Mouse (Mus musculus): ENCODE measurements around the gene Lrrc4c. TPM values are rescaled to one million over a fixed set of nuclear protein-coding genes. Genes with fewer than 3 reads are reported as not detected.

The Lrrc4c gene
- polyA plus RNA-seq, 1 experiment from 2014 or later, result 34.9 TPM

DNA sequence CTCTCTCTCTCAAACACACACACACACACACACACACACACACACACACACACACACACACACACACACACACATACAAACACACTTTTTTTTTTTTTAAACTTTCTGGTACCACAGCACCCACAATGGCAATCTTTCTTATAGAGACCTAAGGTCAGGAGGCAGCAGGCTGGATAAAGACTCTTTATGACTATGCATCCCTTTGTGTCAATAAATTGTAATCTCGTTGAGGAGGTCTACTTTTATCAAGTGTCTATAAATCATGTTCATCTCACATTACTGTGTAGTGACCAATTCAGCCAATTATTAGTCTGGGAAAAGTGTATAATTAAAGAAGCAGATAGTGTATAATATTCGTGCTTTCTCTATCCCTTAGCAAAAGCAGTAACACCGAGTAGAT is 1286.2 kb downstream of the Lrrc4c start:
- Histone ChIP-seq H3K27ac (0 out of 2 replicates have a peak overlapping the region, but pooled peaks have one; percentile 20), H3K9me3 (ENCODE audit: control insufficient read depth, low read length) (no peaks in the 10 kb centered on the region), H3K27me3 (ENCODE audit: control insufficient read depth, insufficient read depth, low read length) (no peaks in the 10 kb centered on the region), H3K4me2 (replicated peaks) (no peak overlapping the region), H3K4me3 (replicated peaks; ENCODE audit: low read length) (no peak overlapping the region), H3K9ac (no peak overlapping the region), H3K36me3 (replicated peaks; ENCODE audit: control insufficient read depth, insufficient read depth) (no peaks in the 10 kb centered on the region), H3K4me1 (replicated peaks; ENCODE audit: control insufficient read depth, insufficient read depth, low read length) (peaks cover 16% of the 10 kb centered on the region)
- ATAC-seq (ENCODE audit: low FRiP score) (no peak), DNase-seq (ENCODE audit: low spot score) (no peak)
- WGBS, result 40% methylated on average over 3 of the region's 3 CpGs

DNA sequence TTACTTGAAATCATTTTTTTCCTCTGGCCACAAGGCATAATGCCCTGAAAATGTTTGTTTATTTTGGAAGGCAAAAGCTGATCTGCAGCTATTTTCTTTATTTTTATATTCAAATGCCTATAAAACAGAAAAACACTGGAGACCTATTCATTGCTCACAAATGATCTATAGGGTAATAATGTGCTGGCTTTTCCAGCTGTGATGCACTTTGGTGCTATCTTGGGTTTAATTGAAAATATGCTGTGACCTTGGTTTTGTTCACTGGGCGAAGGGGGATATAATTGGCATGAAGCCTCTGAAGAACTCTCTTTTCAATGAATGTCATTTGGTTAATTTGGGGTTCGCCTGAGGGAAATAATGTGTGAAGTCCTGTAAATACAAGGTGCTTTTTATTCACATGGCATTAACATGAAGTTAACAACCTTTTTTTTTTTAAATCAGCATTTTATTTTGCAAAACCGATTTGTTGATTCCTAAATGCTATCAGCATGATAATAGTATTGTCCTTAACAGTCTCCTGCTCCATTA is 1286.8 kb downstream of the Lrrc4c start:
- H3K36me3 ChIP-seq (replicated peaks; ENCODE audit: control insufficient read depth, insufficient read depth), result no peaks in the 10 kb centered on the region
- peaks cover 16% of the 10 kb centered on the region for H3K4me1 ChIP-seq (replicated peaks; ENCODE audit: control insufficient read depth, insufficient read depth, low read length)
- DNase-seq (ENCODE audit: low spot score) (no peak), ATAC-seq (ENCODE audit: low FRiP score) (0 out of 2 replicates have a peak, but pooled peaks have one; percentile 51)
- H3K9me3 ChIP-seq (ENCODE audit: control insufficient read depth, low read length), result no peaks in the 10 kb centered on the region
- no peaks in the 10 kb centered on the region for H3K27me3 ChIP-seq (ENCODE audit: control insufficient read depth, insufficient read depth, low read length)
- H3K9ac ChIP-seq, result no peak overlapping the region
- 21% methylated on average over 3 of the region's 3 CpGs for WGBS
- H3K4me3 ChIP-seq (replicated peaks; ENCODE audit: low read length), result no peak overlapping the region
- peak overlapping the region; percentile 20; the same call in 1 of the 2 replicates for H3K27ac ChIP-seq
- H3K4me2 ChIP-seq (replicated peaks), result no peak overlapping the region

DNA sequence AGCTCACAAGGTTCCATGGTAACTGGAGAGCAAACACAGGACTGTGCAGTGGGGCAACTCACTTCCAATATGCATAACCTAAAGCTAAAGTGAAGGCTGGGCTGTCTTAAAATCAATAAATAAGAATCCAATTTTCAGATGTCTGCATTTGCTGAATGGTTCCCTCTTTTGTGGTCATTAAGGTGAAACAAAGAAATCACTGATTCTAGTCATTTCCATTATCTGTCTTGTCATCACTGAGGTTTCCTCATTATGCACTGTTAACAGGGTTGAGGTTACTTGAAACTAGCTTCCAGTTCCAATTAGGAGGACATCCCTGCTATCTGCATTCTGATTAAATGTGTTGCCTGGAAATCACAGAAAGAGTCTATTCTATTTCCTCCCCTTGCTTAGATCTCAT is 1291.5 kb downstream of the Lrrc4c start:
- no peak overlapping the region for H3K9ac ChIP-seq
- H3K9me3 ChIP-seq (ENCODE audit: control insufficient read depth, low read length), result no peaks in the 10 kb centered on the region
- ATAC-seq (ENCODE audit: low FRiP score) (no peak), DNase-seq (ENCODE audit: low spot score) (no peak)
- no peak overlapping the region for H3K27ac ChIP-seq
- peaks cover 9% of the 10 kb centered on the region for H3K4me1 ChIP-seq (replicated peaks; ENCODE audit: control insufficient read depth, insufficient read depth, low read length)
- no peaks in the 10 kb centered on the region for H3K27me3 ChIP-seq (ENCODE audit: control insufficient read depth, insufficient read depth, low read length)
- no peaks in the 10 kb centered on the region for H3K36me3 ChIP-seq (replicated peaks; ENCODE audit: control insufficient read depth, insufficient read depth)
- no peak overlapping the region for H3K4me2 ChIP-seq (replicated peaks)
- H3K4me3 ChIP-seq (replicated peaks; ENCODE audit: low read length), result no peak overlapping the region

DNA sequence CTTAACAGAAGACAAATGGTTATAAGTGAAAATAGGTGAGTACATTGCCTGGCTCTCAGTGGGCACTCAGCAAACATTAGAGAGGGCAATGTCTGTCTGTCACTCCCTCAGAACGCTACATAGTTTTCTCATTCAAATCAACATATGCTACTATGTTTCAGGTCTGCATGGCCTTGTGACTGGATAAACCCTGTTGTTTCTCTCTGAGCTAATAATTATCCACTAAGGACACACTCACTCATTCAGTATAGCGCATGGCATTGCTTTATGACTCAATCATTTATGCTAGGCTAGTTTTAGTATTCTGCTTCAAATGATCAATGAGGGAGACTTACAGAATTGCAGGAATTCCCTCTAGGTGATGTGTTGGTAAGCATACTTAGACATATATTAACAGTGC is 1292.6 kb downstream of the Lrrc4c start:
- no peaks in the 10 kb centered on the region for H3K4me1 ChIP-seq (replicated peaks; ENCODE audit: control insufficient read depth, insufficient read depth, low read length)
- H3K27ac ChIP-seq, result no peak overlapping the region
- H3K9ac ChIP-seq, result no peak overlapping the region
- no peak for ATAC-seq (ENCODE audit: low FRiP score)
- no peak overlapping the region for H3K4me2 ChIP-seq (replicated peaks)
- 67% methylated on average over 2 of the region's 2 CpGs for WGBS
- H3K36me3 ChIP-seq (replicated peaks; ENCODE audit: control insufficient read depth, insufficient read depth), result no peaks in the 10 kb centered on the region
- no peaks in the 10 kb centered on the region for H3K9me3 ChIP-seq (ENCODE audit: control insufficient read depth, low read length)
- no peaks in the 10 kb centered on the region for H3K27me3 ChIP-seq (ENCODE audit: control insufficient read depth, insufficient read depth, low read length)
- no peak overlapping the region for H3K4me3 ChIP-seq (replicated peaks; ENCODE audit: low read length)
- no peak for DNase-seq (ENCODE audit: low spot score)

DNA sequence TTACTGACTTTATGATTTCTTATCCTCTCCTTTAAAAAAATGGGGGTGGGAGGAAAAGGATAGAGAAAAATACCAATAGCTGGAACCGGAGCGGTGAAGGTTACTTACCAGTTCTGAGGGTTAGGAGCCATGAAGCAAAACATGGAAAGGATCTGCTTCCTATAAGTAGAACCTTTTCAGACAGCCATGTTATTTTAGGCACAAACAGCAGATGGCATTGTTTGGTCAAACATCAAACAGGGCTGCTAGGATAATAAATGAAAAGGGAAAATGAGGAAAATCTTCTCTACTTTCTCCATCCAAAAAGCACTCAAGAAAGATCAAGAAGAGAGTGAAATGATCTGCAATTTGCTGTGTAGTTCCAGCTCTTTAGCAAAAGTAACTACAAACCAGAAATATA is 1296.8 kb downstream of the Lrrc4c start:
- Histone ChIP-seq H3K36me3 (replicated peaks; ENCODE audit: control insufficient read depth, insufficient read depth) (no peaks in the 10 kb centered on the region), H3K9me3 (ENCODE audit: control insufficient read depth, low read length) (peaks cover 2% of the 10 kb centered on the region), H3K9ac (no peak overlapping the region), H3K4me3 (replicated peaks; ENCODE audit: low read length) (no peak overlapping the region), H3K27me3 (ENCODE audit: control insufficient read depth, insufficient read depth, low read length) (no peaks in the 10 kb centered on the region), H3K4me2 (replicated peaks) (no peak overlapping the region), H3K27ac (no peak overlapping the region), H3K4me1 (replicated peaks; ENCODE audit: control insufficient read depth, insufficient read depth, low read length) (no peaks in the 10 kb centered on the region)
- ATAC-seq (ENCODE audit: low FRiP score) (no peak), DNase-seq (ENCODE audit: low spot score) (peak; percentile 69)
- WGBS, result 88% methylated on average over 2 of the region's 2 CpGs

DNA sequence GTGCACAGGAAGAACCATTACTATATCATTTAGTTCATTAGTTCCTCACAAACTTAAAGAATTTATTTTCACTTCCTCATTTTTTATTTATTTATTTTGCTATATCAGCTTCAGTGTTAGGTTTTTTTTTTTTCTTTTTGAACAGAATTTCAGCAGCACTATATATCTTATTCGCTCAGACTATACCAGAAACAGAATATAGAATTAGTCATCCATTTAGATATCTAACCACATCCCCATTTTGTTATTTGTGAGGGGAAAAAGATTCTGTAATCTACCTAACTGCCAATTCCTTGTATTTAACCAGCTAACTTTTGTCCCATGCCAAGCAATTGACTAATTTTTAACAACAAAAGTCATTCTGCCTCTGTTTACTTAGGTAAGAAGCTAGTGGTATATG is 1300.6 kb downstream of the Lrrc4c start:
- 97% methylated on average over 1 of the region's 1 CpGs for WGBS
- H3K9ac ChIP-seq, result no peak overlapping the region
- no peak overlapping the region for H3K4me2 ChIP-seq (replicated peaks)
- H3K9me3 ChIP-seq (ENCODE audit: control insufficient read depth, low read length), result peaks cover 8% of the 10 kb centered on the region
- H3K27ac ChIP-seq, result no peak overlapping the region
- H3K36me3 ChIP-seq (replicated peaks; ENCODE audit: control insufficient read depth, insufficient read depth), result no peaks in the 10 kb centered on the region
- no peaks in the 10 kb centered on the region for H3K27me3 ChIP-seq (ENCODE audit: control insufficient read depth, insufficient read depth, low read length)
- H3K4me3 ChIP-seq (replicated peaks; ENCODE audit: low read length), result no peak overlapping the region
- ATAC-seq (ENCODE audit: low FRiP score) (no peak), DNase-seq (ENCODE audit: low spot score) (no peak)
- no peaks in the 10 kb centered on the region for H3K4me1 ChIP-seq (replicated peaks; ENCODE audit: control insufficient read depth, insufficient read depth, low read length)

DNA sequence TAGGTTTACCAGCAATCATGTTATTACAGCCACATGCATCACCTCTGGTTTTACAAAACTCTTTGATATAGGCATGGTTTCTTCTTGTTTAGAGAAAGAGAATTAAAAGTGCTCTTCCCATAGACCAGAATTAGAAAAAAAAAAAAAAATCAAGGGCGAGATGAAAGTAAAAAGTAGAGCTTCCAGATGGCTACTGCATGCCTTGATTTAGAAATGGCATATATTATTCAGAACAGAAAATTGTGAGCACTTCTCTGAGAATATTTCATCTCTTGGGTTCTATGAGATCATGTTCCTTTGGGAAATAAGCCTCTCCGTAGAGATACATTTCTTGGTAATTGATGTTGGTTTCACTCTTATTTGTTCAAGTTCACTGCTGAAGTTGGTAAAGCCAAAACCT is 1322.0 kb downstream of the Lrrc4c start:
- H3K4me3 ChIP-seq (replicated peaks; ENCODE audit: low read length), result no peak overlapping the region
- H3K4me2 ChIP-seq (replicated peaks), result no peak overlapping the region
- H3K36me3 ChIP-seq (replicated peaks; ENCODE audit: control insufficient read depth, insufficient read depth), result no peaks in the 10 kb centered on the region
- no peaks in the 10 kb centered on the region for H3K9me3 ChIP-seq (ENCODE audit: control insufficient read depth, low read length)
- 86% methylated on average over 2 of the region's 2 CpGs for WGBS
- no peak overlapping the region for H3K27ac ChIP-seq
- H3K4me1 ChIP-seq (replicated peaks; ENCODE audit: control insufficient read depth, insufficient read depth, low read length), result no peaks in the 10 kb centered on the region
- no peaks in the 10 kb centered on the region for H3K27me3 ChIP-seq (ENCODE audit: control insufficient read depth, insufficient read depth, low read length)
- ATAC-seq (ENCODE audit: low FRiP score) (no peak), DNase-seq (ENCODE audit: low spot score) (no peak)
- H3K9ac ChIP-seq, result no peak overlapping the region

DNA sequence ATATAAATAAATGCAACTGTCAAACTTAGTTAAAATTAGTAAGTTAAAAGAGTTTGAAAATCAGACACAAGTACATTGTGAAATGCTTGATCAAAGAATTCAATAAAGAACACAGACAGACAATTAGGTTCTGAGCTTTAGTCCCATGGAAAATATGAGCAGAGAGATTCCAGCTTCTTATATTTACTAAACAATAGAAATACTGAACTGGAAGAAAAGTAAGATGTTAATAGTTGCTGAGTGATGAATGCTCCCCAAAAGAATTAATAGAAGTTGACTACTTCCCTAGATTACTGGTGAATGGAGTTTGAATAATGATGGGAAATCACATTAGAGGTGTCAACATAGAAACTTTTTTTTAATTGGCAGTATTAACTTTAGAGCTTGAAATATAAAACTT is 1323.7 kb downstream of the Lrrc4c start:
- DNase-seq (ENCODE audit: low spot score) (no peak), ATAC-seq (ENCODE audit: low FRiP score) (no peak)
- Histone ChIP-seq H3K4me3 (replicated peaks; ENCODE audit: low read length) (no peak overlapping the region), H3K4me2 (replicated peaks) (no peak overlapping the region), H3K4me1 (replicated peaks; ENCODE audit: control insufficient read depth, insufficient read depth, low read length) (no peaks in the 10 kb centered on the region), H3K36me3 (replicated peaks; ENCODE audit: control insufficient read depth, insufficient read depth) (no peaks in the 10 kb centered on the region), H3K9me3 (ENCODE audit: control insufficient read depth, low read length) (peaks cover 5% of the 10 kb centered on the region), H3K9ac (no peak overlapping the region), H3K27me3 (ENCODE audit: control insufficient read depth, insufficient read depth, low read length) (no peaks in the 10 kb centered on the region), H3K27ac (no peak overlapping the region)

DNA sequence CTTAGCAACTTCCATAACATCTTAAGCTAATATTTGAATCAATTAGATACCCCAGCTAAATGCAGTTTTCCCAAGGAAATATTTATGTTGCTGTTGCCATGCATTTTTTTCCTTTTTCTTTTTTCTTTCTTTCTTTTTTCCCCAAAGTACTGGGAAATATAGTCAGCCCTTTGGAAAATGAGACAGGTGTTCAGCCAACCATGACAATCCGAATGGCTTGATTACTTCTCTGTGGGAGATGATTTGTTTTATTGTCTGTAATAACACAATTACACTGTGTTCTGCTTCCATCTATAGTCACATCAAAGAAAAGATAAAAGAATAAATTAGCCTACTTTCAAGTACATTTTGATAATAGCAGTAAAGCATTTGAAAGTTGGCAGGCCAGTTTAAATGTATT is 1334.7 kb downstream of the Lrrc4c start:
- Histone ChIP-seq H3K27me3 (ENCODE audit: control insufficient read depth, insufficient read depth, low read length) (no peaks in the 10 kb centered on the region), H3K4me1 (replicated peaks; ENCODE audit: control insufficient read depth, insufficient read depth, low read length) (no peaks in the 10 kb centered on the region), H3K9me3 (ENCODE audit: control insufficient read depth, low read length) (0 out of 2 replicates have a peak, but pooled peaks cover 5% of the 10 kb centered on the region), H3K4me3 (replicated peaks; ENCODE audit: low read length) (no peak overlapping the region), H3K36me3 (replicated peaks; ENCODE audit: control insufficient read depth, insufficient read depth) (no peaks in the 10 kb centered on the region), H3K4me2 (replicated peaks) (no peak overlapping the region), H3K27ac (no peak overlapping the region), H3K9ac (no peak overlapping the region)
- no peak for DNase-seq (ENCODE audit: low spot score)
- no peak for ATAC-seq (ENCODE audit: low FRiP score)
- WGBS, result 26% methylated on average over 1 of the region's 1 CpGs

Measured in hindbrain, embryonic 14.5 days (tissue).